In genomic region chr10:112409525-112409924, GRCm38 (mm10) we compare ENCODE assay signal across 16 mouse cellular contexts.
A peak's percentile ranks its signal among the peaks of the same experiment; 100 is the strongest.
DNase-seq lines count a peak whose midpoint lies in the region; TF ChIP-seq lines count a peak whose summit lies in the region.
"Had no signal": no experiment of that assay in that cellular context is flagged by ENCODE, and none has a peak within 500 bp of the region (broad histone marks: within the 10 kb centered on the region; RNA-seq: fewer than 3 reads in every experiment).

No protein-coding gene starts in this region.

- peaks cover 3 to 13% of the 10 kb centered on the region in 2 experiments; a peak in 2 of 4 replicates for H3K4me1 ChIP-seq in CH12.LX (ENCODE audit: control insufficient read depth in 1 of 2, insufficient read depth in 2 of 2)

- no peak for TF ChIP-seq CTCF in CH12.LX (conservative IDR thresholded peaks at IDR 0.05 in 1 of 2, IDR thresholded peaks at IDR 0.05 in 1 of 2; ENCODE audit: low read depth in 2 of 2, low read length in 2 of 2)

- H3K36me3 ChIP-seq in CH12.LX (replicated peaks in 1 of 2; ENCODE audit: control insufficient read depth in 1 of 2, insufficient read depth in 1 of 2, low read length in 1 of 2), result no peaks in the 10 kb centered on the region
- H3K36me3 ChIP-seq: G1E had no signal

- TF ChIP-seq EP300 in CH12.LX (IDR thresholded peaks at IDR 0.05; ENCODE audit: low read length), result peak; percentile 79

- intact Hi-C loops in left cerebral cortex, postnatal 25 days (cut with DNase I), result no loop called here

- peak; percentile 23 for DNase-seq in CH12.LX (ENCODE audit: extremely low read depth)
- DNase-seq in left cerebral cortex, postnatal 25 days (ENCODE audit: low spot score in 2 of 2), result no peak
- DNase-seq: adrenal gland, adult 2 months; adrenal gland, adult 8-10 months; adrenal gland, postnatal 10 days; adrenal gland, postnatal 14 days; adrenal gland, postnatal 25 days; adrenal gland, postnatal 36 days; B cell, adult 2 months; cerebellum, adult 11 months; cerebellum, adult 11-12 months; cerebellum, adult 18-20 months; cerebellum, adult 2 months; cerebellum, adult 8-10 months had no signal

- no peak for TF ChIP-seq POLR2A in CH12.LX (IDR thresholded peaks at IDR 0.05; ENCODE audit: low read depth, low read length)

- TF ChIP-seq RAD21 in CH12.LX (IDR thresholded peaks at IDR 0.05; ENCODE audit: low read depth, low read length), result no peak

- dilution Hi-C loops in CH12.LX (cut with MboI; ENCODE audit: extremely low pct_ligation_motif_present, extremely low pct_unique_long_range_greater_than_20kb, low sequenced_read_pairs), result no loop called here

- no peak overlapping the region for H3K9ac ChIP-seq in CH12.LX (ENCODE audit: insufficient read depth, low read depth)

- no peaks in the 10 kb centered on the region for H3K27me3 ChIP-seq in CH12.LX (replicated peaks)
- H3K27me3 ChIP-seq: Patski had no signal

- H3K27ac ChIP-seq in CH12.LX (ENCODE audit: insufficient read depth, low read depth), result no peak overlapping the region

- no peaks in the 10 kb centered on the region for H3K9me3 ChIP-seq in CH12.LX (replicated peaks; ENCODE audit: low read length)

- H3K4me3 ChIP-seq in CH12.LX (replicated peaks in 1 of 3; ENCODE audit: low read depth in 2 of 3, low read length in 2 of 3, poor library complexity in 1 of 3), result no peak overlapping the region

- no peaks in the 10 kb centered on the region for H3K79me2 ChIP-seq in CH12.LX (replicated peaks; ENCODE audit: control insufficient read depth, extremely low read depth, insufficient read depth, poor library complexity, severe bottlenecking)

- H3K4me2 ChIP-seq in CH12.LX (ENCODE audit: insufficient read depth, low read depth, poor library complexity, severe bottlenecking), result peak overlapping the region; percentile 6; the same call in 1 of the 2 replicates

- in situ Hi-C loops in CH12.LX (cut with MboI; ENCODE audit: low pct_ligation_motif_present, low pct_unique_long_range_greater_than_20kb, low sequenced_read_pairs), result no loop called here

TF ChIP-seq in CH12.LX, 34 proteins besides CTCF, POLR2A, EP300 and RAD21:
- TF ChIP-seq JUND (conservative IDR thresholded peaks at IDR 0.05; ENCODE audit: low read depth, low read length) (peak; percentile 56), MEF2A (IDR thresholded peaks at IDR 0.05; ENCODE audit: borderline replicate concordance, low read depth, low read length) (peak; percentile 49; the same call in 1 of the 2 replicates), E2F4 (IDR thresholded peaks at IDR 0.05; ENCODE audit: insufficient replicate concordance, low read depth, low read length) (no peak), ZKSCAN1 (IDR thresholded peaks at IDR 0.05; ENCODE audit: borderline replicate concordance, low read depth, low read length) (no peak), CHD1 (IDR thresholded peaks at IDR 0.05; ENCODE audit: low read depth, low read length) (no peak), TCF12 (IDR thresholded peaks at IDR 0.05; ENCODE audit: low read depth, low read length) (no peak), HCFC1 (IDR thresholded peaks at IDR 0.05; ENCODE audit: low read depth, low read length) (no peak), RCOR1 (conservative IDR thresholded peaks at IDR 0.05; ENCODE audit: low read depth, low read length) (no peak), MAZ (IDR thresholded peaks at IDR 0.05; ENCODE audit: low read depth, low read length) (0 out of 2 replicates have a peak, but pooled peaks have one; percentile 37), PAX5 (IDR thresholded peaks at IDR 0.05; ENCODE audit: low read length) (no peak), NRF1 (IDR thresholded peaks at IDR 0.05; ENCODE audit: low read depth, low read length) (no peak), GABPA (IDR thresholded peaks at IDR 0.05; ENCODE audit: insufficient replicate concordance, low read depth, low read length) (no peak), MAFK (IDR thresholded peaks at IDR 0.05; ENCODE audit: insufficient replicate concordance, low read length) (0 out of 2 replicates have a peak, but pooled peaks have one; percentile 13), SIN3A (IDR thresholded peaks at IDR 0.05; ENCODE audit: low read length) (no peak), UBTF (IDR thresholded peaks at IDR 0.05; ENCODE audit: low read depth, low read length) (no peak), POLR2AphosphoS2 (IDR thresholded peaks at IDR 0.05; ENCODE audit: low read depth, low read length) (no peak), CHD2 (IDR thresholded peaks at IDR 0.05; ENCODE audit: low read length) (no peak), MXI1 (IDR thresholded peaks at IDR 0.05; ENCODE audit: low read depth, low read length) (no peak), JUN (IDR thresholded peaks at IDR 0.05; ENCODE audit: insufficient read depth, low read depth, low read length) (peak; percentile 62; the same call in 1 of the 2 replicates), SMC3 (IDR thresholded peaks at IDR 0.05; ENCODE audit: low read depth, low read length) (no peak), USF1 (IDR thresholded peaks at IDR 0.05; ENCODE audit: low read depth, low read length) (no peak), ETS1 (conservative IDR thresholded peaks at IDR 0.05; ENCODE audit: low read depth, low read length) (peak; percentile 60; the same call in 1 of the 2 replicates), ZNF384 (IDR thresholded peaks at IDR 0.05; ENCODE audit: low read depth, low read length) (no peak), NELFE (IDR thresholded peaks at IDR 0.05; ENCODE audit: low read depth, low read length) (no peak), TBP (conservative IDR thresholded peaks at IDR 0.05; ENCODE audit: low read depth, low read length) (0 out of 2 replicates have a peak, but pooled peaks have one; percentile 18), IRF4 (IDR thresholded peaks at IDR 0.05; ENCODE audit: low read depth, low read length) (peak; percentile 81), MYC (IDR thresholded peaks at IDR 0.05; ENCODE audit: low read depth, low read length) (no peak), ELF1 (IDR thresholded peaks at IDR 0.05; ENCODE audit: low read depth, low read length) (no peak), ZMIZ1 (IDR thresholded peaks at IDR 0.05; ENCODE audit: low read depth, low read length) (no peak), MAX (IDR thresholded peaks at IDR 0.05; ENCODE audit: low read length) (no peak), BHLHE40 (IDR thresholded peaks at IDR 0.05; ENCODE audit: low read depth, low read length) (no peak; the same call in 1 of the 2 replicates), ZC3H11A (IDR thresholded peaks at IDR 0.05; ENCODE audit: low read depth, low read length) (no peak), USF2 (conservative IDR thresholded peaks at IDR 0.05; ENCODE audit: low read depth, low read length) (no peak), KAT2A (IDR thresholded peaks at IDR 0.05; ENCODE audit: insufficient replicate concordance, low read length) (no peak)
